19 mouse cellular contexts compared by ENCODE assay signal in the genomic region with DNA sequence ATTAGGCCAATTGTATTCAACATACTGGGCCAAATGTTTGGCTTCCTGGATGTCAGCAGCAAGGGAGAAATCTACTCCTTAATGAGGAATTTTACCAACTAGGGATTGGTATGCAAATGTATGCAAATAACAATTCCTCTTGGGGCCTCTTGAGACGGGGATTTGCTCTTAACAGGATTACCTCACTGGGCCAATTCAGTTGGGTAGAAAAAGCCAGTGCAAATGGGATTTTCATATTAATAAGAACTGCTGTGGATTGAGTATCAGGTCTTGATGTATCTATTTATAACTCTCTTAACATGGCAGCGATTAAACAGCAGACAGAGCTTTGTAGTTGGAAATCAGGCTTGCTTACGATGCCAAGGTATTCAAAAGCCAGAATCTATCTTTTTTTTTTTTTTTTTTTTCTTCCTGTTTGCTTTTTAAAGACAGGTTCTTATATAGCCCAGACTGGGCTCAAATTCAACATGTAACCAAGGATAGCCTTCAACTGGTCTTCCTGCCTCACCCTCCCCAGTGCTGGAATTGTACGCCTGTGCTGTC.
DNase-seq lines count a peak whose midpoint lies in the region; ATAC-seq lines count a peak whose summit lies in the region.
"Had no signal": no experiment of that assay in that cellular context is flagged by ENCODE, and none has a peak within 500 bp of the region (broad histone marks: within the 10 kb centered on the region; RNA-seq: fewer than 3 reads in every experiment).

No protein-coding gene starts in this region.

- H3K4me3 ChIP-seq in hindbrain, embryonic 13.5 days: no peak overlapping the region
- no peak overlapping the region for H3K4me3 ChIP-seq in hindbrain, embryonic 10.5 days
- no peak overlapping the region for H3K4me3 ChIP-seq in forebrain, embryonic 12.5 days (replicated peaks)
- H3K4me3 ChIP-seq in hindbrain, embryonic 16.5 days (ENCODE audit: low read length): no peak overlapping the region
- no peak overlapping the region for H3K4me3 ChIP-seq in midbrain, embryonic 16.5 days (ENCODE audit: low read depth, low read length)
- H3K4me3 ChIP-seq: embryonic facial prominence, embryonic 13.5 days; heart, embryonic 13.5 days; left cerebral cortex, adult 2 months; liver, embryonic 12.5 days; lung, embryonic 15.5 days; myocyte had no signal

- peaks cover 3% of the 10 kb centered on the region; the same call in 1 of the 2 replicates for H3K4me1 ChIP-seq in hindbrain, embryonic 13.5 days (replicated peaks)
- H3K4me1 ChIP-seq in hindbrain, embryonic 10.5 days (replicated peaks): no peaks in the 10 kb centered on the region
- peaks cover 22% of the 10 kb centered on the region for H3K4me1 ChIP-seq in forebrain, embryonic 12.5 days
- H3K4me1 ChIP-seq in hindbrain, embryonic 16.5 days (ENCODE audit: control insufficient read depth, insufficient read depth, low read depth, low read length): no peaks in the 10 kb centered on the region; the same call in 1 of the 2 replicates
- peaks cover 11% of the 10 kb centered on the region for H3K4me1 ChIP-seq in midbrain, embryonic 16.5 days (ENCODE audit: control insufficient read depth, insufficient read depth, low read length)
- H3K4me1 ChIP-seq: lung, embryonic 15.5 days had no signal

- H3K9ac ChIP-seq in hindbrain, embryonic 13.5 days: no peak overlapping the region
- H3K9ac ChIP-seq in forebrain, embryonic 12.5 days: no peak overlapping the region
- H3K9ac ChIP-seq in hindbrain, embryonic 16.5 days (ENCODE audit: low read depth, low read length): no peak overlapping the region
- no peak overlapping the region for H3K9ac ChIP-seq in midbrain, embryonic 16.5 days (ENCODE audit: low read depth, low read length)
- H3K9ac ChIP-seq: embryonic facial prominence, embryonic 13.5 days; heart, embryonic 13.5 days; liver, embryonic 12.5 days; lung, embryonic 15.5 days had no signal

- peaks cover 20% of the 10 kb centered on the region for H3K27me3 ChIP-seq in hindbrain, embryonic 13.5 days
- H3K27me3 ChIP-seq in hindbrain, embryonic 10.5 days (ENCODE audit: insufficient read depth, poor library complexity, severe bottlenecking): peaks cover 19% of the 10 kb centered on the region
- H3K27me3 ChIP-seq in forebrain, embryonic 12.5 days: no peaks in the 10 kb centered on the region
- H3K27me3 ChIP-seq in hindbrain, embryonic 16.5 days (replicated peaks; ENCODE audit: control insufficient read depth, insufficient read depth, low read length): no peaks in the 10 kb centered on the region
- H3K27me3 ChIP-seq in midbrain, embryonic 16.5 days (ENCODE audit: control insufficient read depth, insufficient read depth, low read depth, low read length): no peaks in the 10 kb centered on the region
- H3K27me3 ChIP-seq: embryonic facial prominence, embryonic 13.5 days; heart, embryonic 13.5 days; liver, embryonic 12.5 days; lung, embryonic 15.5 days had no signal

- H3K9me3 ChIP-seq in hindbrain, embryonic 13.5 days: no peaks in the 10 kb centered on the region
- H3K9me3 ChIP-seq in hindbrain, embryonic 10.5 days: no peaks in the 10 kb centered on the region
- H3K9me3 ChIP-seq in forebrain, embryonic 12.5 days: no peaks in the 10 kb centered on the region
- no peaks in the 10 kb centered on the region for H3K9me3 ChIP-seq in hindbrain, embryonic 16.5 days (ENCODE audit: control insufficient read depth, low read length)
- H3K9me3 ChIP-seq in midbrain, embryonic 16.5 days (replicated peaks; ENCODE audit: control insufficient read depth, low read length, poor library complexity, severe bottlenecking): no peaks in the 10 kb centered on the region
- H3K9me3 ChIP-seq: embryonic facial prominence, embryonic 13.5 days; heart, embryonic 13.5 days; liver, embryonic 12.5 days; lung, embryonic 15.5 days had no signal

- no peak for DNase-seq in hindbrain, embryonic 10.5 days (ENCODE audit: low spot score)
- no peak for DNase-seq in testis, postnatal 14 days (ENCODE audit: low spot score)
- DNase-seq in heart, postnatal 14 days: no peak
- DNase-seq in ovary, adult 18-20 months (ENCODE audit: low spot score): no peak
- DNase-seq: cerebellum, adult 9-11 months; gastrocnemius, adult 2 months; kidney, adult 18-20 months; kidney, postnatal 10 days; right cerebral cortex, postnatal 4 days had no signal

- WGBS in hindbrain, embryonic 13.5 days: 32% methylated on average over 4 of the region's 4 CpGs
- WGBS in hindbrain, embryonic 10.5 days: 63% methylated on average over 4 of the region's 4 CpGs
- WGBS in forebrain, embryonic 12.5 days: 19% methylated on average over 4 of the region's 4 CpGs
- WGBS in hindbrain, embryonic 16.5 days: 27% methylated on average over 4 of the region's 4 CpGs
- WGBS in midbrain, embryonic 16.5 days: 15% methylated on average over 4 of the region's 4 CpGs

- H3K4me2 ChIP-seq in hindbrain, embryonic 13.5 days: no peak overlapping the region
- H3K4me2 ChIP-seq in forebrain, embryonic 12.5 days: no peak overlapping the region
- no peak overlapping the region for H3K4me2 ChIP-seq in hindbrain, embryonic 16.5 days (ENCODE audit: low read length)
- no peak overlapping the region for H3K4me2 ChIP-seq in midbrain, embryonic 16.5 days (ENCODE audit: low read length)
- H3K4me2 ChIP-seq: embryonic facial prominence, embryonic 13.5 days; heart, embryonic 13.5 days; lung, embryonic 15.5 days had no signal

- no peaks in the 10 kb centered on the region for H3K36me3 ChIP-seq in hindbrain, embryonic 13.5 days
- no peaks in the 10 kb centered on the region for H3K36me3 ChIP-seq in hindbrain, embryonic 10.5 days
- H3K36me3 ChIP-seq in forebrain, embryonic 12.5 days (replicated peaks): no peaks in the 10 kb centered on the region
- no peaks in the 10 kb centered on the region for H3K36me3 ChIP-seq in hindbrain, embryonic 16.5 days (ENCODE audit: control insufficient read depth, insufficient read depth, low read length)
- H3K36me3 ChIP-seq in midbrain, embryonic 16.5 days (ENCODE audit: control insufficient read depth, insufficient read depth, low read length): no peaks in the 10 kb centered on the region
- H3K36me3 ChIP-seq: embryonic facial prominence, embryonic 13.5 days; heart, embryonic 13.5 days; liver, embryonic 12.5 days; lung, embryonic 15.5 days had no signal

- ATAC-seq in hindbrain, embryonic 13.5 days (ENCODE audit: low FRiP score): no peak
- peak; percentile 66; the same call in 1 of the 2 replicates for ATAC-seq in forebrain, embryonic 12.5 days (ENCODE audit: low FRiP score)
- 0 out of 2 replicates have a peak, but pooled peaks have one; percentile 15 for ATAC-seq in hindbrain, embryonic 16.5 days
- peak; percentile 50; the same call in 1 of the 2 replicates for ATAC-seq in midbrain, embryonic 16.5 days
- ATAC-seq: liver, embryonic 12.5 days had no signal

- H3K27ac ChIP-seq in hindbrain, embryonic 13.5 days: peak overlapping the region; percentile 41; the same call in 1 of the 2 replicates
- H3K27ac ChIP-seq in hindbrain, embryonic 10.5 days: no peak overlapping the region
- peak overlapping the region; percentile 82 for H3K27ac ChIP-seq in forebrain, embryonic 12.5 days
- no peak overlapping the region for H3K27ac ChIP-seq in hindbrain, embryonic 16.5 days (ENCODE audit: low read depth, low read length)
- peak overlapping the region; percentile 58 for H3K27ac ChIP-seq in midbrain, embryonic 16.5 days (ENCODE audit: low read length)
- H3K27ac ChIP-seq: embryonic facial prominence, embryonic 13.5 days; gastrocnemius, adult 2 months; heart, embryonic 13.5 days; left cerebral cortex, adult 2 months; liver, embryonic 12.5 days; lung, embryonic 15.5 days had no signal

- intact Hi-C loops in heart, postnatal 14 days (cut with DNase I): no loop called here

Comparison
In these comparisons a context has a peak if more than half of its experiments do, and no peak if none do; other contexts are left out.
1. H3K27ac ChIP-seq: peak in hindbrain, embryonic 13.5 days (single experiment), forebrain, embryonic 12.5 days (single experiment) and midbrain, embryonic 16.5 days (single experiment); none in hindbrain, embryonic 10.5 days (single experiment) and hindbrain, embryonic 16.5 days (single experiment).